Mouse (Mus musculus) kidney, adult 11 months (tissue): Measurements from ENCODE around the gene Crb2.
A peak's percentile ranks its signal among the peaks of the same experiment; 100 is the strongest.

ENCODE experiments used
- DNase-seq: peaks from one replicate; pipeline ENCODE4 v3.0.0; 2022

Gene Crb2

GRCm38 (mm10) chr2:37767080-37767547 lies 8.9 kb upstream of the Crb2 start:
- peak; percentile 41 for DNase-seq

GRCm38 (mm10) chr2:37767739-37768138 lies 8.3 kb upstream of the Crb2 start:
- no peak for DNase-seq

- DNase-seq = peak; percentile 38
Observed at GRCm38 (mm10) chr2:37768903-37769302, 7.1 kb upstream of the Crb2 start.

- no peak for DNase-seq
Observed at GRCm38 (mm10) chr2:37769793-37770192, 6.3 kb upstream of the Crb2 start.

- DNase-seq = peak; percentile 84
Observed at GRCm38 (mm10) chr2:37771618-37772285, 4.3 kb upstream of the Crb2 start.

GRCm38 (mm10) chr2:37774571-37774970 lies 1.5 kb upstream of the Crb2 start:
- DNase-seq = no peak

- no peak for DNase-seq
Observed at GRCm38 (mm10) chr2:37776611-37777411, 762 bp downstream of the Crb2 start.

GRCm38 (mm10) chr2:37777958-37778720 lies 2.1 kb downstream of the Crb2 start:
- DNase-seq = no peak

GRCm38 (mm10) chr2:37780270-37780929 lies 4.4 kb downstream of the Crb2 start:
- peak; percentile 64 for DNase-seq

- no peak for DNase-seq
Observed at GRCm38 (mm10) chr2:37781421-37781820, 5.4 kb downstream of the Crb2 start.

- no peak for DNase-seq
Observed at GRCm38 (mm10) chr2:37782002-37782401, 6.0 kb downstream of the Crb2 start.

GRCm38 (mm10) chr2:37784473-37784872 lies 8.4 kb downstream of the Crb2 start:
- no peak for DNase-seq

- no peak for DNase-seq
Observed at GRCm38 (mm10) chr2:37786461-37786860, 10.4 kb downstream of the Crb2 start.

GRCm38 (mm10) chr2:37788176-37788962 lies 12.3 kb downstream of the Crb2 start:
- peak; percentile 61 for DNase-seq

GRCm38 (mm10) chr2:37789029-37789428 lies 13.0 kb downstream of the Crb2 start:
- peak; percentile 30 for DNase-seq

GRCm38 (mm10) chr2:37789995-37790394 lies 13.9 kb downstream of the Crb2 start:
- DNase-seq = no peak

- no peak for DNase-seq
Observed at GRCm38 (mm10) chr2:37790738-37791137, 14.7 kb downstream of the Crb2 start.

GRCm38 (mm10) chr2:37791340-37791739 lies 15.3 kb downstream of the Crb2 start:
- DNase-seq = no peak

GRCm38 (mm10) chr2:37796021-37796420 lies 20.0 kb downstream of the Crb2 start:
- no peak for DNase-seq

- peak; percentile 35 for DNase-seq
Observed at GRCm38 (mm10) chr2:37797046-37797445, 21.0 kb downstream of the Crb2 start.

- DNase-seq = peak; percentile 30
Observed at GRCm38 (mm10) chr2:37799137-37799536, 23.1 kb downstream of the Crb2 start.

GRCm38 (mm10) chr2:37801687-37802086 lies 25.6 kb downstream of the Crb2 start:
- no peak for DNase-seq
